Mouse (Mus musculus): ENCODE results near the gene Zfand2a.

DNA sequence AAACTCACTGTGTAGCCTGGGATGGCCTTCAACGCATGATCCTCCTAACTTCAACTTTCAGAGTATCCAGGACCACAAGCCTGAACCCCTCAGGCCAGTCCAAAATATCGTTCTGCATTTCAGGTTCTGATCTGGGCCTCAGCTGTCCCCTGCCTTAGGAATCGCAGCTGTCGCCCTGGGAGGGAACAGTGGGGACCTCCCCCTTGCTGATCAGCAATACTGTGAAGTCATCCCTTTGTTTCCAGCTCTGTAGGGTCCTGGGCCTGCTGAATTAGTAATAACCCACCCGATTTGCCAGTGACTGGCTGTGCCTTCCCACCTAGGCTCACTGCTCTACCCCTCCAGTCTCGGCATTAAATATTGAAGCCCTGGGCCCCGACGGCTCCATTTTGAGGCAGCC is 7.0 kb upstream of the Zfand2a start:
- TF ChIP-seq CTCF (IDR thresholded peaks at IDR 0.05) (no peak), EP300 (IDR thresholded peaks at IDR 0.05) (no peak)

Measured in lung, postnatal 0 days (tissue).